Comparison of ENCODE assay signal across 9 mouse cellular contexts in genomic region chr4:35034504-35035290, GRCm38 (mm10).
DNase-seq lines count a peak whose midpoint lies in the region; ATAC-seq and TF ChIP-seq lines count a peak whose summit lies in the region.
"Had no signal": no experiment of that assay in that cellular context is flagged by ENCODE, and none has a peak within 500 bp of the region (broad histone marks: within the 10 kb centered on the region; RNA-seq: fewer than 3 reads in every experiment).

No protein-coding gene starts in this region.

- no peak overlapping the region for H3K9ac ChIP-seq in intestine, embryonic 15.5 days
- H3K9ac ChIP-seq in liver, postnatal 0 days (replicated peaks) = no peak overlapping the region
- H3K9ac ChIP-seq: midbrain, embryonic 13.5 days had no signal

- ATAC-seq in common myeloid progenitor, adult 5-6 weeks (replicated peaks; ENCODE audit: low read depth, poor library complexity, severe bottlenecking) = peak; percentile 73
- ATAC-seq in intestine, embryonic 15.5 days = peak; percentile 69
- ATAC-seq in liver, postnatal 0 days = no peak
- ATAC-seq: midbrain, embryonic 13.5 days had no signal

- H3K4me3 ChIP-seq in intestine, embryonic 15.5 days (replicated peaks) = no peak overlapping the region
- H3K4me3 ChIP-seq in liver, postnatal 0 days (ENCODE audit: low read depth, low read length) = no peak overlapping the region
- H3K4me3 ChIP-seq: midbrain, embryonic 13.5 days had no signal

- H3K4me2 ChIP-seq in intestine, embryonic 15.5 days (replicated peaks) = peak overlapping the region; percentile 20
- H3K4me2 ChIP-seq in liver, postnatal 0 days (ENCODE audit: low read depth, low read length) = 0 out of 2 replicates have a peak overlapping the region, but pooled peaks have one; percentile 27
- H3K4me2 ChIP-seq: midbrain, embryonic 13.5 days had no signal

- no peak overlapping the region for H3K27ac ChIP-seq in intestine, embryonic 15.5 days
- H3K27ac ChIP-seq in liver, postnatal 0 days (ENCODE audit: low read depth) = no peak overlapping the region
- H3K27ac ChIP-seq: midbrain, embryonic 13.5 days had no signal

- peaks cover 5% of the 10 kb centered on the region; the same call in 1 of the 2 replicates for H3K4me1 ChIP-seq in intestine, embryonic 15.5 days (replicated peaks)
- H3K4me1 ChIP-seq in liver, postnatal 0 days (ENCODE audit: insufficient read depth) = peaks cover 9% of the 10 kb centered on the region; the same call in 1 of the 2 replicates
- H3K4me1 ChIP-seq: midbrain, embryonic 13.5 days had no signal

- H3K36me3 ChIP-seq in intestine, embryonic 15.5 days = no peaks in the 10 kb centered on the region
- H3K36me3 ChIP-seq in liver, postnatal 0 days (replicated peaks; ENCODE audit: insufficient read depth, low read length) = no peaks in the 10 kb centered on the region
- H3K36me3 ChIP-seq: midbrain, embryonic 13.5 days had no signal

- no peaks in the 10 kb centered on the region for H3K27me3 ChIP-seq in intestine, embryonic 15.5 days (replicated peaks)
- H3K27me3 ChIP-seq in liver, postnatal 0 days (ENCODE audit: insufficient read depth, low read length) = no peaks in the 10 kb centered on the region
- H3K27me3 ChIP-seq: midbrain, embryonic 13.5 days had no signal

- WGBS in intestine, embryonic 15.5 days = 49% methylated on average over 18 of the region's 18 CpGs
- WGBS in liver, postnatal 0 days (ENCODE audit: insufficient replicate concordance) = 30% methylated on average over 18 of the region's 18 CpGs

- no peak for TF ChIP-seq CTCF in liver, postnatal 0 days (IDR thresholded peaks at IDR 0.05; ENCODE audit: low read depth)

- no peaks in the 10 kb centered on the region for H3K9me3 ChIP-seq in intestine, embryonic 15.5 days
- no peaks in the 10 kb centered on the region; the same call in 1 of the 2 replicates for H3K9me3 ChIP-seq in liver, postnatal 0 days (ENCODE audit: low read length)
- H3K9me3 ChIP-seq: midbrain, embryonic 13.5 days had no signal

- no peak for TF ChIP-seq EP300 in liver, postnatal 0 days (IDR thresholded peaks at IDR 0.05; ENCODE audit: low read depth)

- DNase-seq in kidney, adult 8-10 months = peak; percentile 20 to 26
- DNase-seq in kidney, adult 18-20 months = no peak
- DNase-seq in liver, postnatal 0 days = no peak
- no peak for DNase-seq in adrenal gland, adult (ENCODE audit: inconsistent age in 2 of 2, low spot score in 1 of 2)
- DNase-seq in urinary bladder, postnatal 14 days (ENCODE audit: low spot score) = no peak
- DNase-seq in gastrocnemius, adult 8-10 months (ENCODE audit: low spot score in 2 of 2) = no peak

Comparison
In these comparisons a context has a peak if more than half of its experiments do, and no peak if none do; other contexts are left out.
1. DNase-seq: peak in kidney, adult 8-10 months (2 of 2); none in kidney, adult 18-20 months (single experiment), liver, postnatal 0 days (single experiment), adrenal gland, adult (0 of 2), urinary bladder, postnatal 14 days (single experiment) and gastrocnemius, adult 8-10 months (0 of 2).